Mouse (Mus musculus): ENCODE measurements around the gene Sh2b1.

GRCm38 (mm10) chr7:126464836-126465235, 10.4 kb downstream of the Sh2b1 start:
- TF ChIP-seq CTCF (IDR thresholded peaks at IDR 0.05; ENCODE audit: low read depth, low read length) (no peak), GATA2 (IDR thresholded peaks at IDR 0.05; ENCODE audit: borderline replicate concordance, low read depth, low read length) (no peak), GATA1 (IDR thresholded peaks at IDR 0.05; ENCODE audit: borderline replicate concordance, low read length) (no peak), POLR2AphosphoS5 (IDR thresholded peaks at IDR 0.05; ENCODE audit: insufficient replicate concordance, low read depth, low read length) (no peak)
